Mouse (Mus musculus): Measurements from ENCODE around the gene Sgtb.

Sgtb gene

GRCm38 (mm10) chr13:104177796-104178649, 68.5 kb downstream of the Sgtb start, which contains the start of gene Trappc13:
Trappc13 (minus strand) TSS chr13:104178469.
- in situ Hi-C loops (cut with MboI, MseI) = no loop called here

GRCm38 (mm10) chr13:104178650-104179121, 69.1 kb downstream of the Sgtb start, which contains the start of gene Trim23:
Trim23 (plus strand) TSS chr13:104178797.
- in situ Hi-C loops (cut with MboI, MseI) = no loop called here

- in situ Hi-C loops (cut with MboI, MseI) = no loop called here
These were observed 69.8 kb downstream of the Sgtb start for GRCm38 (mm10) chr13:104179176-104179888.

GRCm38 (mm10) chr13:104187357-104187756, 77.8 kb downstream of the Sgtb start:
- in situ Hi-C loops (cut with MboI, MseI) = no loop called here

All from T-helper 2 cell (primary cell).